Mouse (Mus musculus) limb, embryonic 11.5 days (tissue): ENCODE results near the gene Rhot1. TPM values are rescaled to one million over a fixed set of nuclear protein-coding genes. Genes with fewer than 3 reads are reported as not detected.

ENCODE experiments used
- ATAC-seq: fragments of 200-750 bp; cut with Nextera tagmentation; 2 replicates; pipeline ENCODE4 v1.8.0; 2017; ENCODE audit warnings: low read depth; ENCODE audit not compliant: insufficient number of reproducible peaks, low FRiP score, low TSS enrichment
- DNase-seq: peaks from one replicate; pipeline ENCODE4 v3.0.0-alpha.2; 2015; ENCODE audit warnings: low spot score
- H3K27ac ChIP-seq: fragments of 300-500 bp; sonication (generic); replicated peaks from 2 replicates; pipeline ENCODE4 v1.5.1; 2014; ENCODE audit warnings: low read depth, mild to moderate bottlenecking, low read length
- H3K27me3 ChIP-seq: fragments of 300-500 bp; sonication (generic); 2 replicates; pipeline ENCODE4 v1.6.1; 2014; ENCODE audit warnings: mild to moderate bottlenecking, low read length, mixed read lengths; ENCODE audit not compliant: control insufficient read depth, insufficient read depth
- H3K36me3 ChIP-seq: fragments of 300-500 bp; sonication (generic); 2 replicates; pipeline ENCODE4 v1.6.1; 2014; ENCODE audit warnings: mild to moderate bottlenecking, low read length, moderate library complexity, mixed read lengths; ENCODE audit not compliant: control insufficient read depth, insufficient read depth
- H3K4me1 ChIP-seq: fragments of 300-500 bp; sonication (generic); 2 replicates; pipeline ENCODE4 v1.6.1; 2014; ENCODE audit warnings: low read length, mixed read lengths; ENCODE audit not compliant: control insufficient read depth, insufficient read depth
- H3K4me2 ChIP-seq: fragments of 300-500 bp; sonication (generic); 2 replicates; pipeline ENCODE4 v1.6.1; 2014; ENCODE audit warnings: low read depth, mild to moderate bottlenecking, moderate library complexity; ENCODE audit not compliant: severe bottlenecking
- H3K4me3 ChIP-seq: fragments of 300-500 bp; sonication (generic); 2 replicates; pipeline ENCODE4 v1.5.1; 2014; ENCODE audit warnings: low read depth, low read length
- H3K9ac ChIP-seq: fragments of 300-500 bp; sonication (generic); 2 replicates; pipeline ENCODE4 v1.6.1; 2014; ENCODE audit warnings: mild to moderate bottlenecking, low read length
- H3K9me3 ChIP-seq: fragments of 300-500 bp; sonication (generic); 2 replicates; pipeline ENCODE4 v1.6.1; 2016; ENCODE audit warnings: low read length; ENCODE audit not compliant: control insufficient read depth
- WGBS: fragments of 180-500 bp; shearing (Covaris S2); extraction: QIAGEN DNeasy Blood & Tissue Kit; methylation state at CpG from one replicate; pipeline ENCODE4 v1.1.7; 2014; 5-methylcytosine and 5-hydroxymethylcytosine counted together
- polyA plus RNA-seq: library from polyadenylated mRNA; unstranded; fragments of >200 nt; fragmentation: Nextera tagmentation; extraction: Ambion mirVana; gene quantifications from 2 replicates; pipeline ENCODE4 v1.2.1, GENCODE M21; 2014

Gene Rhot1
- polyA plus RNA-seq, 1 experiment from 2014 or later: 55.7 TPM

GRCm38 (mm10) chr11:80287150-80287549 lies 78.3 kb downstream of the Rhot1 start:
- Histone ChIP-seq H3K27me3 (no peaks in the 10 kb centered on the region), H3K9ac (no peak overlapping the region), H3K4me2 (no peak overlapping the region), H3K4me1 (peaks cover 3% of the 10 kb centered on the region; the same call in 1 of the 2 replicates), H3K27ac (no peak overlapping the region), H3K36me3 (no peaks in the 10 kb centered on the region), H3K4me3 (no peak overlapping the region), H3K9me3 (no peaks in the 10 kb centered on the region)
- ATAC-seq (no peak), DNase-seq (peak; percentile 85)
- WGBS: 18% methylated on average over 5 of the region's 5 CpGs

GRCm38 (mm10) chr11:80289701-80290445 lies 81.1 kb downstream of the Rhot1 start:
- under 1% methylated on average over 23 of the region's 23 CpGs for WGBS
- Histone ChIP-seq H3K4me2 (peak overlapping the region; percentile 50), H3K27me3 (no peaks in the 10 kb centered on the region), H3K4me1 (peaks cover 3% of the 10 kb centered on the region; the same call in 1 of the 2 replicates), H3K36me3 (no peaks in the 10 kb centered on the region), H3K4me3 (0 out of 2 replicates have a peak overlapping the region, but pooled peaks have one; percentile 3), H3K9me3 (no peaks in the 10 kb centered on the region), H3K9ac (no peak overlapping the region), H3K27ac (no peak overlapping the region)
- peak; percentile 82 for ATAC-seq
- peak; percentile 76 for DNase-seq

- Histone ChIP-seq H3K4me3 (no peak overlapping the region), H3K36me3 (no peaks in the 10 kb centered on the region), H3K27me3 (peaks cover 4% of the 10 kb centered on the region), H3K9ac (no peak overlapping the region), H3K4me1 (peaks cover 3% of the 10 kb centered on the region; the same call in 1 of the 2 replicates), H3K27ac (no peak overlapping the region), H3K4me2 (no peak overlapping the region), H3K9me3 (no peaks in the 10 kb centered on the region)
- WGBS: 69% methylated on average over 2 of the region's 2 CpGs
- no peak for ATAC-seq
- no peak for DNase-seq
Measured at GRCm38 (mm10) chr11:80291004-80291403, 82.2 kb downstream of the Rhot1 start.

DNA sequence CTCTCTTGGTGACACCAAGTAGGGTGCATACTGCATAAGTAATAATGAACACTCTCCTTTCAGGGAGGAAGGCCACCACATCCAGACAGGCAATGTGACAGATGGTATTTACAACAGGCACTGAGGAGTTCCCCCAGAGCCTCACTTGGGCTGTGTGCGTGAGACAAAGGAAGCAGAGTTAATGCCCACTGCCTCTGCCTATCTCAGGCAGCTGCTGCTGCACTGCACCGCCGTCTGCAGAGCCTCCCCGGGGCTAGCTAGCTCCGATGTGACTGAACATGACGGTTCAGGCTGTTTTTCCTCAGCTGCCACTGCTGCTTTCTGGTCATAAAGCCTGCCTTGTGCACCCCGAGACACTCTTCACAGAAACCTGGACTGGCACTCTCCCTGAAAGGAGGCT lies 83.6 kb downstream of the Rhot1 start:
- Histone ChIP-seq H3K27me3 (peaks cover 8% of the 10 kb centered on the region), H3K4me2 (no peak overlapping the region), H3K4me1 (peaks cover 3% of the 10 kb centered on the region; the same call in 1 of the 2 replicates), H3K27ac (no peak overlapping the region), H3K9ac (no peak overlapping the region), H3K36me3 (no peaks in the 10 kb centered on the region), H3K4me3 (no peak overlapping the region), H3K9me3 (no peaks in the 10 kb centered on the region)
- WGBS: 53% methylated on average over 7 of the region's 7 CpGs
- DNase-seq (no peak), ATAC-seq (no peak)

DNA sequence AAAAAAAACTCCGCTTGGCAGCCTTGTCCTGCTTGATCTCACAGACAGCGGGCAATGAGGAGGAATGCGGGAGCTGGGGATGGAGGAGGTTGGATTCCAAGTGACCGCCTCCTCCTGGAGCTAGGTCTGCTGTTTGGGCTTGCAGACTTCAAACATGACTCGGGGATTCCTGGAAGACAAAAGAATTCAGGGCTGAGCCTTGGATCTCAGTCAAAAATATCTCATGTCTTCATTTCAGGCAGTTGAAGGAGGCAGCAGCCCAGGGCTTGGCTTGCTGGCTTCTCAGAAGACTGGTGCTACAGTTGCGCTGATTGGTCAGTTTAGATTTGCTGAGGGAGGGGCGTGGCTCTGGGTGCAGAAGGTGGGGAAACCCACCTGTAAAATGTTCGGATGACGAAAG lies 86.2 kb downstream of the Rhot1 start:
- 10% methylated on average over 9 of the region's 9 CpGs for whole genome bisulfite sequencing

GRCm38 (mm10) chr11:80295785-80296184 lies 87.0 kb downstream of the Rhot1 start:
- Histone ChIP-seq H3K27ac (no peak overlapping the region), H3K9ac (no peak overlapping the region), H3K27me3 (peaks cover 30% of the 10 kb centered on the region), H3K4me2 (no peak overlapping the region), H3K9me3 (no peaks in the 10 kb centered on the region), H3K4me1 (0 out of 2 replicates have a peak, but pooled peaks cover 3% of the 10 kb centered on the region), H3K4me3 (no peak overlapping the region), H3K36me3 (no peaks in the 10 kb centered on the region)
- no peak for ATAC-seq
- peak; percentile 34 for DNase-seq
- WGBS: 25% methylated on average over 14 of the region's 14 CpGs

More for the DNA sequence above, 86.2 kb downstream of the Rhot1 start:
- H3K9ac ChIP-seq: no peak overlapping the region
- 0 out of 2 replicates have a peak, but pooled peaks cover 3% of the 10 kb centered on the region for H3K4me1 ChIP-seq
- no peak for ATAC-seq
- no peaks in the 10 kb centered on the region for H3K9me3 ChIP-seq
- H3K36me3 ChIP-seq: no peaks in the 10 kb centered on the region
- H3K27me3 ChIP-seq: peaks cover 24% of the 10 kb centered on the region
- no peak overlapping the region for H3K4me2 ChIP-seq
- no peak overlapping the region for H3K4me3 ChIP-seq
- no peak overlapping the region for H3K27ac ChIP-seq
- no peak for DNase-seq

DNA sequence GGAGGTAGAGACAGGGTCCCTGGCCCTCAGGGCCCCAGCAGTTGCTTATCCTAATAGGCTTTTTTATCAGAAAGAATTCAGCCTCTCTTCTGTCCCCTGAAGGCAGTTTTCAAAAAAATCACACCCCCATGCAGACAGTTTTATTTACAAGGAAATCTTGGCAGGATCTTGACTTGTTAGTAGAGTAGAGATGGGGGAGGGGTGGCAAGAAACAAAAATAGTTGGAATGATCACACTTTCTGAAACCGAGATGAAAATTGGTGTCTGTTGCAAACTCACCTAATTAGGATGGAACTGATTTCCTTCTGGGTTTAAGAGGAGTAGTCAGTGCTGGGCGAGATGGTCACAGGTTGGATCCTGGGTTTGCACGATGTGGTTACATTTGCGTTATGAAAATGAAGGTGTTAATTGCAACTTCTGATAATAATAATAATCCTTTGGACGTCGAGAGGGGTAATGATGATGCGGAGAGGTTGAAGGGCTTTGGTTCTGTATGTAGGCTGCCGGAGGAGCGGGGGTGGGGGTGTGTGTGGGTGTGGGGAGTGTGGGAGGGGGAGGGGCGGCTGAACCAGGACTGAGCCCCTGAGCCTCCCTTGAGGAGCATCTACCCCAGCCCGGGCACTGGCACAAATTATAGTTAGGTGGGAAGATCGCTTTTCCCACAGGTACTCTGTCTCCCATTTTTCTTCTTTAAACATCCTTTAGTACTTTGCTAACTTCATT lies 90.9 kb downstream of the Rhot1 start:
- Histone ChIP-seq H3K4me2 (no peak overlapping the region), H3K36me3 (no peaks in the 10 kb centered on the region), H3K27ac (no peak overlapping the region), H3K4me3 (no peak overlapping the region), H3K27me3 (peaks cover 50% of the 10 kb centered on the region), H3K9ac (no peak overlapping the region), H3K9me3 (no peaks in the 10 kb centered on the region; the same call in 1 of the 2 replicates), H3K4me1 (peaks cover 3% of the 10 kb centered on the region; the same call in 1 of the 2 replicates)
- WGBS: 6% methylated on average over 12 of the region's 12 CpGs
- ATAC-seq (no peak), DNase-seq (no peak)

GRCm38 (mm10) chr11:80300551-80301315 lies 91.9 kb downstream of the Rhot1 start, which contains the start of gene Rhbdl3:
Rhbdl3 (plus strand) TSS chr11:80300912.
- DNase-seq: peak; percentile 63
- ATAC-seq: peak; percentile 59
- H3K4me3 ChIP-seq: peak within 1 kb of the TSS; percentile 49
- no peak within 1 kb of the TSS for H3K27ac ChIP-seq
- peaks cover 3% of the 10 kb centered on the region; the same call in 1 of the 2 replicates for H3K4me1 ChIP-seq
- H3K36me3 ChIP-seq: no peaks in the 10 kb centered on the region
- H3K27me3 ChIP-seq: peaks cover 47% of the 10 kb centered on the region
- H3K9me3 ChIP-seq: no peaks in the 10 kb centered on the region; the same call in 1 of the 2 replicates
- WGBS: under 1% methylated on average over 67 of the region's 81 CpGs
- H3K4me2 ChIP-seq: peak within 1 kb of the TSS; percentile 99
- peak within 1 kb of the TSS; percentile 41 for H3K9ac ChIP-seq
